Mouse (Mus musculus) neural tube, embryonic 13.5 days (tissue): ENCODE data around the gene 9230112D13Rik. TPM values are rescaled to one million over a fixed set of nuclear protein-coding genes. Genes with fewer than 3 reads are reported as not detected.
A peak's percentile ranks its signal among the peaks of the same experiment; 100 is the strongest.

Experiments used
- ATAC-seq: fragments of 200-750 bp; cut with Nextera tagmentation; 2 replicates; pipeline ENCODE4 v1.8.0; 2017; ENCODE audit warnings: low read depth, mild to moderate bottlenecking, moderate TSS enrichment, moderate library complexity
- H3K27ac ChIP-seq: fragments of 300-500 bp; sonication (generic); replicated peaks from 2 replicates; pipeline ENCODE4 v1.5.1; 2015; ENCODE audit warnings: moderate library complexity, mild to moderate bottlenecking, inconsistent platforms
- H3K27me3 ChIP-seq: fragments of 300-500 bp; sonication (generic); 2 replicates; pipeline ENCODE4 v1.6.1; 2015; ENCODE audit warnings: mild to moderate bottlenecking, inconsistent platforms
- H3K36me3 ChIP-seq: fragments of 300-500 bp; sonication (generic); 2 replicates; pipeline ENCODE4 v1.6.1; 2015; ENCODE audit warnings: mild to moderate bottlenecking, inconsistent platforms
- H3K4me1 ChIP-seq: fragments of 300-500 bp; sonication (generic); replicated peaks from 2 replicates; pipeline ENCODE4 v1.6.1; 2015; ENCODE audit warnings: inconsistent platforms
- H3K4me2 ChIP-seq: fragments of 300-500 bp; sonication (generic); 2 replicates; pipeline ENCODE4 v1.6.1; 2015; ENCODE audit warnings: inconsistent platforms, mild to moderate bottlenecking, moderate library complexity
- H3K4me3 ChIP-seq: fragments of 300-500 bp; sonication (generic); 2 replicates; pipeline ENCODE4 v1.5.1; 2015; ENCODE audit warnings: mild to moderate bottlenecking, inconsistent platforms
- H3K9ac ChIP-seq: fragments of 300-500 bp; sonication (generic); 2 replicates; pipeline ENCODE4 v1.6.1; 2015; ENCODE audit warnings: moderate library complexity, mild to moderate bottlenecking, inconsistent platforms
- H3K9me3 ChIP-seq: fragments of 300-500 bp; sonication (generic); 2 replicates; pipeline ENCODE4 v1.6.1; 2016; ENCODE audit warnings: inconsistent platforms
- WGBS: fragments of 180-500 bp; shearing (Covaris S2); methylation state at CpG from one replicate; pipeline ENCODE4 v1.1.7; 2015; 5-methylcytosine and 5-hydroxymethylcytosine counted together
- polyA plus RNA-seq: library from polyadenylated mRNA; unstranded; fragments of >200 nt; fragmentation: Nextera tagmentation; extraction: Ambion mirVana; gene quantifications from 2 replicates; pipeline ENCODE4 v1.2.1, GENCODE M21; 2015

Gene 9230112D13Rik
- polyA plus RNA-seq, 1 experiment from 2014 or later, result not detected

DNA sequence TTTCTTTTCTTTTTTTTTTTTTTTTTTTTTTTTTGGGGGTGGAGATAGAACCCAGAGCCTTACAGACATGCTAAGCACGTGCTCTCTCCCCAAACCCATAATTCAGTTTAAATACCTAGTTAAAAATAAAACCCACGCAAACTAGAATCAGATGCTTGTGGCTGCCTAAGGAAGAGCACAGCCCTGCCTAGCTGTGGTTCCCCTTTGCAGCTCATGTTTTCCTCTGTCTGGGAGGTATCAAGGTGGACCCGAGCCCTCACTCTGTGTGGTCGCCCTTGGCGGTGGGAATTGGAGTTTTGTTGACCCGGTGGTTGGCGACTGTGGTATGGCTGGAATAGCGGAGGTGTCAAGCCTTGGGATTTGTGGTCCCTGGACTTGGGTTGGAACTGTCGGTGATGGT lies 36.3 kb upstream of the 9230112D13Rik start:
- H3K27me3 ChIP-seq, result no peaks in the 10 kb centered on the region
- no peaks in the 10 kb centered on the region for H3K4me1 ChIP-seq
- no peak overlapping the region for H3K27ac ChIP-seq
- no peaks in the 10 kb centered on the region for H3K36me3 ChIP-seq
- 87% methylated on average over 9 of the region's 9 CpGs for WGBS
- H3K4me2 ChIP-seq, result no peak overlapping the region
- H3K4me3 ChIP-seq, result no peak overlapping the region
- H3K9ac ChIP-seq, result no peak overlapping the region
- no peak for ATAC-seq
- H3K9me3 ChIP-seq, result no peaks in the 10 kb centered on the region

DNA sequence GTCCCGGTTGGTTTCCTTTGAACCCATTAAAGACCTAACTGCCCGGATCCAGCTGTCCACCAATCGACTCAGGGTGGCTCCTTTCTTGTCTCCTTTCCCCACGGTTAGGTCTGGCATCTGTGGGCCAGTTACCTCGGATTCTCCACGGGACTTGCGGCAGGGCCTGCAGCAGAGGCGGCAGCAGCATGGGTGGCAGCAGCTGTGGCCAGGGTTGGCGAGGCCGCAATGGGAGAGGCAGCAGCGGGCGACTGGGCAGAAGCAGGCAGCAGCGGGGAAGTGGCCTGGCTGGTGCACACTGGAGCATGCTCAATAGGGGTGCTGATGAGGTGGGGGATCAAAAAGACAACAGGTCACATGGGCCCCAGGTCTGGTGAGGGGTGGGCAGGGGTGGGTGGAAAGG lies 32.6 kb upstream of the 9230112D13Rik start:
- Histone ChIP-seq H3K27ac (no peak overlapping the region), H3K4me3 (no peak overlapping the region), H3K36me3 (no peaks in the 10 kb centered on the region), H3K27me3 (no peaks in the 10 kb centered on the region), H3K9ac (no peak overlapping the region), H3K4me1 (no peaks in the 10 kb centered on the region), H3K4me2 (no peak overlapping the region), H3K9me3 (no peaks in the 10 kb centered on the region)
- WGBS, result 56% methylated on average over 13 of the region's 13 CpGs
- ATAC-seq, result 0 out of 2 replicates have a peak, but pooled peaks have one; percentile 27

GRCm38 (mm10) chr14:34554047-34554446 lies 31.4 kb upstream of the 9230112D13Rik start:
- no peak overlapping the region for H3K27ac ChIP-seq
- WGBS, result 77% methylated on average over 3 of the region's 3 CpGs
- ATAC-seq, result no peak
- no peak overlapping the region for H3K4me3 ChIP-seq
- no peaks in the 10 kb centered on the region for H3K27me3 ChIP-seq
- no peaks in the 10 kb centered on the region for H3K9me3 ChIP-seq
- H3K4me1 ChIP-seq, result 0 out of 2 replicates have a peak, but pooled peaks cover 2% of the 10 kb centered on the region
- H3K9ac ChIP-seq, result no peak overlapping the region
- H3K36me3 ChIP-seq, result no peaks in the 10 kb centered on the region
- H3K4me2 ChIP-seq, result no peak overlapping the region

DNA sequence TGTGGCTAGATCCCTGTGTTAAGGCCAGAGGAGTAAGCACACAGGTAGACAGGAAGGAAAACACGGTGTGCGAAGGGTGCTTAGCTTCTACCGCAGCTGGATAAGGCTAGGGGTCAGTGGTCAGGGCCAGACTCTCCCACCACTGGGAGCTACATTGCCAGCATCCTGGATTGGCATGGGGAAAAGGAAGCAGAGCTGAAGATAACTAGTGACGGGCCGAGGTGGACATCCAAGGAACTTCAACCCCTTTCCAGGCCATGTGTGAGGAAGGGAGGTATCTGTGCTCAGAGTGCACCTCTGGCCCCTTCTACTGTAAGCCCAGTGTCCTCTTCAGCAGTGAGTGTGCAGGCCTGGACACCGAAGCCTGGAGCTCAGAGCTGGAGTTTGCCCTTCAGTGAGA lies 30.9 kb upstream of the 9230112D13Rik start:
- Histone ChIP-seq H3K4me2 (no peak overlapping the region), H3K9ac (no peak overlapping the region), H3K27me3 (no peaks in the 10 kb centered on the region), H3K4me1 (peaks cover 4% of the 10 kb centered on the region; the same call in 1 of the 2 replicates), H3K27ac (no peak overlapping the region), H3K36me3 (no peaks in the 10 kb centered on the region), H3K4me3 (no peak overlapping the region), H3K9me3 (no peaks in the 10 kb centered on the region)
- ATAC-seq, result no peak
- WGBS, result 91% methylated on average over 6 of the region's 6 CpGs

- Histone ChIP-seq H3K4me2 (no peak overlapping the region), H3K9me3 (no peaks in the 10 kb centered on the region), H3K4me3 (no peak overlapping the region), H3K27ac (no peak overlapping the region), H3K9ac (no peak overlapping the region), H3K36me3 (no peaks in the 10 kb centered on the region), H3K4me1 (peaks cover 11% of the 10 kb centered on the region), H3K27me3 (no peaks in the 10 kb centered on the region)
- ATAC-seq, result no peak
- WGBS, result 90% methylated on average over 5 of the region's 5 CpGs
Measured at GRCm38 (mm10) chr14:34552226-34552625, 29.6 kb upstream of the 9230112D13Rik start.

- WGBS, result under 1% methylated on average over 54 of the region's 55 CpGs
- H3K9ac ChIP-seq, result peak overlapping the region; percentile 93
- H3K4me1 ChIP-seq, result peaks cover 11% of the 10 kb centered on the region
- ATAC-seq, result peak; percentile 98
- peak overlapping the region; percentile 88 for H3K4me2 ChIP-seq
- H3K36me3 ChIP-seq, result no peaks in the 10 kb centered on the region
- H3K9me3 ChIP-seq, result no peaks in the 10 kb centered on the region
- H3K4me3 ChIP-seq, result peak overlapping the region; percentile 84
- H3K27ac ChIP-seq, result peak overlapping the region; percentile 85
- H3K27me3 ChIP-seq, result peaks cover 4% of the 10 kb centered on the region; the same call in 1 of the 2 replicates
Measured at GRCm38 (mm10) chr14:34549004-34549671, 26.5 kb upstream of the 9230112D13Rik start.

DNA sequence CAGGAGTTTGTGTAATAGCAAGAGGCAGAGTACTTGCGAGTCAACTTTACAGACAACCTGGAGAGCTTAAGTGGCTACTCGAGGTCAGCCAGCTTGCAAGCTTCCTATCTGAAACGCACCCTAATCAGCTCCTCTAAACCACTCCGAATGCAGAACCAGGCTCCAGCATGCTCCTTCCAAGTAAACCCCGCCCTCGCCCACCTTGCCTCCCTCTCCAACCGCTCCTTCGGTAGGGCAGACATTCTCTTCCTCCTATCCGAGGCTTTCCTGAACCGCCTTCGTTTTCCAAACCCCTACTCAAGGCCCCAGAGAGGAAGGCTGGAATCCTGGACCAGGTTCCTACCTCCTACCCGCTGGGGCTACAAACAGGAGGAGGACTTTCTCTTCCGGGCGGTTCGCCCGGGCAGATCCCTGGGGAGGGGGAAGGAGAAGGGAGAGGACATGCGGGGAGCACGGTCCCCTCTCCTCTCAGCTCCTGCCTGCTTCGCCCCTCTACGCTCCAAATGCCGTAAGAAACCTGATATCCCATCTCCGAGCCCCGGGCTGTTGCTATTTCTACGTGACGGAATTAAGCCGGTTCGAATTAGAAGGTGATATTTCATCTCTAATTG lies 25.9 kb upstream of the 9230112D13Rik start:
- peak overlapping the region; percentile 93 for H3K9ac ChIP-seq
- no peaks in the 10 kb centered on the region for H3K9me3 ChIP-seq
- peak overlapping the region; percentile 85 for H3K27ac ChIP-seq
- 3% methylated on average over 27 of the region's 27 CpGs for WGBS
- peak overlapping the region; percentile 84 for H3K4me3 ChIP-seq
- peaks cover 4% of the 10 kb centered on the region; the same call in 1 of the 2 replicates for H3K27me3 ChIP-seq
- H3K36me3 ChIP-seq, result no peaks in the 10 kb centered on the region
- peak; percentile 73 for ATAC-seq
- peak overlapping the region; percentile 88 for H3K4me2 ChIP-seq
- H3K4me1 ChIP-seq, result peaks cover 11% of the 10 kb centered on the region

DNA sequence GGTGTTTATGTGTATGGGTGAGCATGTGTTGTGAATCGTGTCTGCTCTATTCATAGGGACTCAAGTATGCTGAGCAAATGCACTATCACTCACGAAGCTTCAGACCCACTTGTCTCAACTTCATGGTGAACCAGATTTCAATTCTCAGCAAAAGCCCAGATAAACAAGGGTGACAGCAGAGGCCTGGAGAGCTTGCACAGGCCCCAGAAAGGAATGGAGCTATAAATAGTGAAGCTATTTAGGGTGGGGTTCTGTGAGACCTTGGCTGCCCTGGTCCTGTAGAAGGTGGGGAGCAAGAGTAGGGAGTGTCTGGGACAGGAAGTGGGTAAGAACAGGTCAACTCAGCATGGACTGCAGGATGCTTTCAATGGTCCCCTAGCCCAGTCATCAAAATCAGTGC lies 21.9 kb upstream of the 9230112D13Rik start:
- Histone ChIP-seq H3K4me2 (no peak overlapping the region), H3K36me3 (no peaks in the 10 kb centered on the region), H3K27ac (no peak overlapping the region), H3K9me3 (no peaks in the 10 kb centered on the region), H3K9ac (no peak overlapping the region), H3K4me1 (peaks cover 14% of the 10 kb centered on the region), H3K27me3 (peaks cover 4% of the 10 kb centered on the region; the same call in 1 of the 2 replicates), H3K4me3 (no peak overlapping the region)
- WGBS, result 84% methylated on average over 2 of the region's 2 CpGs
- no peak for ATAC-seq

DNA sequence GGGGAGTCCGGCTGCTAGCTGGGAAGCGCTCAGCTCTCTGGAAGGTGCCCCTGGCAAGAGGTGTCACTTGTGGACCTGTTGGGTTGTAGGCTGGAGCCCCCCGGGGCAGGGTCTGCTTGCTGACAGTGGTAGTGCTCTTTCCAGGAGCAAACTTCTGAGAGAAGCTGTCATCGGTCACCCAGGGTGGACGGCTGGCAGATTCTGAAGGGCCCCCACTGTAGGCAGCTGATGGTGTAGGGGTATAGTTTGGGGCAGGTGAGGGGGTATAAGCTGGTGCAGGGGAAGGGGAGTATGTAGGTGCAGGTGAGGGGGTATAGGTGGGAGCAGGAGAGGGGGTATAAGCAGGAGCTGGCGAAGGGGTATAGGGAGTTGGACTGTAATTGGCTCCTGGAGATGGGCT lies 21.4 kb upstream of the 9230112D13Rik start:
- no peak for ATAC-seq
- Histone ChIP-seq H3K4me1 (peaks cover 12% of the 10 kb centered on the region), H3K27ac (no peak overlapping the region), H3K4me3 (no peak overlapping the region), H3K4me2 (no peak overlapping the region), H3K36me3 (no peaks in the 10 kb centered on the region), H3K9me3 (no peaks in the 10 kb centered on the region), H3K9ac (no peak overlapping the region), H3K27me3 (peaks cover 4% of the 10 kb centered on the region; the same call in 1 of the 2 replicates)
- WGBS, result 88% methylated on average over 6 of the region's 6 CpGs

GRCm38 (mm10) chr14:34543596-34543995 lies 21.0 kb upstream of the 9230112D13Rik start:
- no peak for ATAC-seq
- Histone ChIP-seq H3K9ac (no peak overlapping the region), H3K27me3 (peaks cover 4% of the 10 kb centered on the region; the same call in 1 of the 2 replicates), H3K4me2 (no peak overlapping the region), H3K27ac (no peak overlapping the region), H3K9me3 (no peaks in the 10 kb centered on the region), H3K4me3 (no peak overlapping the region), H3K4me1 (peaks cover 12% of the 10 kb centered on the region), H3K36me3 (no peaks in the 10 kb centered on the region)
- 76% methylated on average over 6 of the region's 6 CpGs for WGBS

- H3K27me3 ChIP-seq, result peaks cover 4% of the 10 kb centered on the region; the same call in 1 of the 2 replicates
- H3K4me2 ChIP-seq, result no peak overlapping the region
- no peaks in the 10 kb centered on the region for H3K36me3 ChIP-seq
- H3K4me1 ChIP-seq, result peaks cover 4% of the 10 kb centered on the region; the same call in 1 of the 2 replicates
- H3K4me3 ChIP-seq, result no peak overlapping the region
- no peak overlapping the region for H3K27ac ChIP-seq
- no peak overlapping the region for H3K9ac ChIP-seq
- WGBS, result 78% methylated on average over 5 of the region's 5 CpGs
- ATAC-seq, result no peak
- no peaks in the 10 kb centered on the region for H3K9me3 ChIP-seq
Measured at GRCm38 (mm10) chr14:34541896-34542295, 19.3 kb upstream of the 9230112D13Rik start.

- H3K27ac ChIP-seq, result no peak overlapping the region
- ATAC-seq, result peak; percentile 75; the same call in 1 of the 2 replicates
- H3K9me3 ChIP-seq, result no peaks in the 10 kb centered on the region
- H3K27me3 ChIP-seq, result peaks cover 4% of the 10 kb centered on the region; the same call in 1 of the 2 replicates
- peak overlapping the region; percentile 21; the same call in 1 of the 2 replicates for H3K4me2 ChIP-seq
- no peak overlapping the region for H3K9ac ChIP-seq
- 6% methylated on average over 17 of the region's 17 CpGs for WGBS
- no peaks in the 10 kb centered on the region for H3K36me3 ChIP-seq
- no peak overlapping the region for H3K4me3 ChIP-seq
- H3K4me1 ChIP-seq, result peaks cover 4% of the 10 kb centered on the region; the same call in 1 of the 2 replicates
Measured at GRCm38 (mm10) chr14:34540685-34541162, 18.1 kb upstream of the 9230112D13Rik start.
